Mouse (Mus musculus) testis, adult 2 months (tissue): ENCODE results near the gene Slc47a1. TPM values are rescaled to one million over a fixed set of nuclear protein-coding genes. Genes with fewer than 3 reads are reported as not detected.
A peak's percentile ranks its signal among the peaks of the same experiment; 100 is the strongest.

Experiments used
- H3K27ac ChIP-seq: fragments of 200-500 bp; 2 replicates; pipeline ENCODE4 v1.5.1; 2012; ENCODE audit warnings: low read depth, low read length; ENCODE audit not compliant: control insufficient read depth, insufficient read depth
- H3K27me3 ChIP-seq: fragments of 200-500 bp; 2 replicates; pipeline ENCODE4 v1.6.1; 2012; ENCODE audit warnings: mild to moderate bottlenecking, low read length, moderate library complexity; ENCODE audit not compliant: control insufficient read depth, insufficient read depth
- H3K36me3 ChIP-seq: fragments of 200-500 bp; 2 replicates; pipeline ENCODE4 v1.6.1; 2012; ENCODE audit warnings: mild to moderate bottlenecking, low read length; ENCODE audit not compliant: control insufficient read depth, insufficient read depth
- H3K4me1 ChIP-seq: fragments of 200-500 bp; 2 replicates; pipeline ENCODE4 v1.6.1; 2012; ENCODE audit warnings: low read length; ENCODE audit not compliant: control insufficient read depth, insufficient read depth
- H3K4me3 ChIP-seq: fragments of 200-500 bp; 2 replicates; pipeline ENCODE4 v1.5.1; 2012; ENCODE audit warnings: low read depth, mild to moderate bottlenecking, low read length, moderate library complexity, mixed read lengths; ENCODE audit not compliant: control insufficient read depth
- CTCF ChIP-seq: fragments of 200-500 bp; IDR thresholded peaks from 2 replicates; pipeline ENCODE4 v1.5.1; 2012; ENCODE audit warnings: low read depth, mild to moderate bottlenecking, inconsistent platforms, low read length, moderate library complexity; ENCODE audit not compliant: control insufficient read depth, insufficient read depth, insufficient replicate concordance
- POLR2A ChIP-seq: fragments of 200-500 bp; IDR thresholded peaks from 2 replicates; pipeline ENCODE4 v1.6.1; 2012; ENCODE audit warnings: low read depth, mild to moderate bottlenecking, inconsistent platforms, low read length, moderate library complexity; ENCODE audit not compliant: control insufficient read depth
- polyA plus RNA-seq: library from polyadenylated mRNA; depleted of rRNA; stranded (reverse); fragments of >200 nt; gene quantifications from 2 replicates; pipeline ENCODE4 v1.2.3, GENCODE M21; 2012; rRNA removed

Gene Slc47a1
- polyA plus RNA-seq, 1 experiment = 1.4 TPM

DNA sequence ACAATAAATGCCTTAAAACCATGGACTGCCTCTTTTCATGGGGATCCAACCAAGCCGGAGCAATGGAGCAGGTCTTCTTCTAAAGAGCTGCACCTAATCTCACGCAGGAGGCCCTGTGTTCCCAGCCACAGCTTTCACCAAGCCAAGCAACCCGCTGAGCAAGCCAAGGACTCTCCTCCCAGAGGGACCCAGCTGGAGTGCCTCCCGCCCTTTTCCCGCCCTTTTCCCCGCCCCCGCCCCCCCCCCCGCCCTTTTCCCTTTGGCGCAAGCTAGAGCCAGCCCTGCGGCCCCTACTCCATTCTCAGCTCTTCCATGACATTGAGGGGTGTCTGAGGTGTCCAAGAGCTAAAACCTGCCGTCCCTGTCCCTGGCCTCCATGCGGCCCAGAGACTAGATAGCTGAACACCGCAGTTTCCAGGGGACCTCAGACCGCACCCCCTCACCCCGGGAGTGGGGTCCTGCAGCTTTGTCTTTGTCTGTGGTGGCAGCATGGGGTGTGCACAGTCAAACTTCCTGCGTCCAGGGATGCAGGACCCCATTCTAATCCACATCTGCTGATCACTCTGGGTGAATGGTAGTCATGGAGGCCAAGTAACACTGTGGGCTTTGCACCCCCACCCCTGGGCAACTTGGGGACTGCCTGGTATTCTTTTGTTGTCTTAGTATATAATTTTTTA lies 77.3 kb downstream of the Slc47a1 start:
- peak overlapping the region; percentile 62 for H3K27ac ChIP-seq
- H3K36me3 ChIP-seq = no peaks in the 10 kb centered on the region; the same call in none of the 2 replicates
- peaks cover 2% of the 10 kb centered on the region; the same call in 1 of the 2 replicates for H3K4me1 ChIP-seq
- no peaks in the 10 kb centered on the region for H3K27me3 ChIP-seq
- TF ChIP-seq CTCF = no peak
- no peak for TF ChIP-seq POLR2A
- H3K4me3 ChIP-seq = no peak overlapping the region; the same call in 1 of the 2 replicates

DNA sequence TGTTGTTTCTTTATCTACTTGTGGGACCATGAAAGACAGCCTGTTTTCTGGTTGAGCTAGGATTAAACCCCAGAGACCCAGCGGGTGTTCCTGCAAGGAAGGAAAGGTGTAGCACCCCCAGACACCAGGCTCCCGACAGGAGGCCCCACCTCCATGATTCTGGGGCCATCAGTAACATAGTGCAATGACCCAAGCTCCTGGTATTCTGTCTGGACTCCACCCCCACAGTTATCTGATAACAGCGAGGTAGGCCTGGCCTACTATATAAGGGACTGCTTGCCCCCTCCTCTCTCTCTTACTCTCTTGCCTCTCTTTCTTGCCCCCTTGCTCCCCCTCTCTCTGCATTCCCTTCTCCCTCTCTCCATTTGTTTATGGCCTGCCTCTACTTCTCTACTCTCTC lies 77.9 kb downstream of the Slc47a1 start:
- H3K36me3 ChIP-seq = no peaks in the 10 kb centered on the region; the same call in none of the 2 replicates
- no peaks in the 10 kb centered on the region for H3K27me3 ChIP-seq
- no peak for TF ChIP-seq POLR2A
- no peak for TF ChIP-seq CTCF
- H3K4me3 ChIP-seq = no peak overlapping the region
- H3K4me1 ChIP-seq = peaks cover 2% of the 10 kb centered on the region; the same call in 1 of the 2 replicates
- H3K27ac ChIP-seq = peak overlapping the region; percentile 55; the same call in 1 of the 2 replicates

DNA sequence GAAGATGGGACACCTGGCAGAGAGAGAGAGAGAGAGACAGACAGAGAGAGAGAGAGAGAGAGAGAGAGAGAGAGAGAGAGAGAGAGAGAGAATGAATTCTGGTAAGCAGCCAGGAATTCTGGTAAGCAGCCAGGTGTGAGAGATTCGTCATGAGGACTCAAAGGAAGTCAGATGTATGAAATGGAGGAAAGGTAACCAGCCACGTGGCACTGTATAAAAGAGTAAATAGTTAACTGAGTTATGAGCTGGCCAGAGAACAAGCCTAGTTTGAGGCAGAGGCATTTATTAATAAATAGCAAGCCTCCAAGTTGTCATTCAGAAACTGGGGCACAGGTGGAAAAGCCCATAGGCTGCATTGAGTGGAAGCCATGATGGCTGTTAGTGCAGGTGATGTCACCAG lies 80.2 kb downstream of the Slc47a1 start:
- no peaks in the 10 kb centered on the region; the same call in 1 of the 2 replicates for H3K36me3 ChIP-seq
- H3K4me3 ChIP-seq = no peak overlapping the region
- H3K27me3 ChIP-seq = no peaks in the 10 kb centered on the region
- H3K27ac ChIP-seq = no peak overlapping the region
- H3K4me1 ChIP-seq = peaks cover 2% of the 10 kb centered on the region; the same call in 1 of the 2 replicates
- TF ChIP-seq CTCF (no peak), POLR2A (no peak)

DNA sequence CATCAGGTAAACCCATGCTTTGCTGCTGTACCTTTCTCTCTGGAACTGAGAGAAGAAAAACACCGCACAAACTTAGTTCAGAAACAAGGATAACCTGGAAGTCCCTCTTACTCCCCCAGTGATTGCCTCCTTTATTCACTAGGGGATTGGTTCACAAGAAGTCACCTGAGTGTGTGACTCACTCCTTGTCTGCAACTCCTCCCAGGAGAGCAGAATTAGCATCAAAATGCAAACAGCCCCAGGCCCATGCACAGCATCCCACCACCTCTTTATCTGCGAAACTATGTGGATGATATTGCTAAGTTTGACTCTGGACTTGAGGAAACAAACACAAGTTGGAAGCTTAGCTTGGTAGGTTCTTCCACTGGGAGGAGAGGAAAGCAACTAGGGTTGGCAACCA lies 80.8 kb downstream of the Slc47a1 start:
- H3K27me3 ChIP-seq = no peaks in the 10 kb centered on the region
- H3K4me3 ChIP-seq = no peak overlapping the region
- H3K4me1 ChIP-seq = peaks cover 2% of the 10 kb centered on the region; the same call in 1 of the 2 replicates
- no peaks in the 10 kb centered on the region; the same call in 1 of the 2 replicates for H3K36me3 ChIP-seq
- no peak for TF ChIP-seq POLR2A
- no peak for TF ChIP-seq CTCF
- H3K27ac ChIP-seq = no peak overlapping the region

DNA sequence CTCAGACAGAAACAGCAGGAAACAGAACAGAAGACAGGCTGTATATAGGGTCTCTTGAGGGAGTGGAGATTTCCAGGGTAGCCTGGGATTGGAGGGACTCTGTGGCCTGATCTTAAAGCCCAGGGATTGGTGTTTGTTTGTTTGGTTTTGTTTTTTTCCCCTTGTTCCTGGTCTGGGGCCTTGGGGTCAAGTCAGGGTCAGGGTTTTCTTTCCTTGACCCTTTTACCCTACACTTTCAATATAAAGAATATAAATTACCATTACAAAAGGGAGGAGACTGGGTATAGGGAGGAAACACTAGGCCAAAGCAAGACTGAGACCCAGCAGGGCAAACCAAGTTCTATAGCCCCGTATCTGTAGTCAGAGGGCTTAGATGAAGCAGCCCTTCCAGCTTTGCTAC lies 81.6 kb downstream of the Slc47a1 start:
- H3K27ac ChIP-seq = no peak overlapping the region
- no peak overlapping the region for H3K4me3 ChIP-seq
- TF ChIP-seq POLR2A (no peak), CTCF (no peak)
- no peaks in the 10 kb centered on the region for H3K36me3 ChIP-seq
- peaks cover 2% of the 10 kb centered on the region; the same call in 1 of the 2 replicates for H3K4me1 ChIP-seq
- H3K27me3 ChIP-seq = no peaks in the 10 kb centered on the region

DNA sequence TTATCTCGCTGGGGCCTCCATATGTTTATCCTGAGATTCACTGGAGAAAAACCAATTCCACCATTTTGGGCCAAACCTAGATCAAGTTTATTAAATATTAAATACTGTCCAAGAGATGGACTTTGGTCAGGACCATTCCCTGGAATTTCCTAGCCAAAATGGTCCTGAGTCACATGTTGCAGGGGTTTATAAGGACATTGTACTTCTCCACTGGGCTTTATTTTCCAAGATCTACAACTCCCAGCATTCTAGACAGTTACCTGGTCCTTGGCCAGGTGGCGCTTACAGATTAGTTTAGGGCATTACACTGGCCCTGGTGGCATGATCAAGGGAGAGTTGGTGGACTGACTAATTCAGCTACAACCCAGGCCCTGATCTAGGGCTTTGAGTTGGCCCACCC lies 82.6 kb downstream of the Slc47a1 start:
- H3K27me3 ChIP-seq = no peaks in the 10 kb centered on the region
- no peak overlapping the region for H3K4me3 ChIP-seq
- TF ChIP-seq POLR2A = no peak
- TF ChIP-seq CTCF = no peak
- H3K36me3 ChIP-seq = no peaks in the 10 kb centered on the region
- H3K4me1 ChIP-seq = no peaks in the 10 kb centered on the region
- no peak overlapping the region for H3K27ac ChIP-seq

DNA sequence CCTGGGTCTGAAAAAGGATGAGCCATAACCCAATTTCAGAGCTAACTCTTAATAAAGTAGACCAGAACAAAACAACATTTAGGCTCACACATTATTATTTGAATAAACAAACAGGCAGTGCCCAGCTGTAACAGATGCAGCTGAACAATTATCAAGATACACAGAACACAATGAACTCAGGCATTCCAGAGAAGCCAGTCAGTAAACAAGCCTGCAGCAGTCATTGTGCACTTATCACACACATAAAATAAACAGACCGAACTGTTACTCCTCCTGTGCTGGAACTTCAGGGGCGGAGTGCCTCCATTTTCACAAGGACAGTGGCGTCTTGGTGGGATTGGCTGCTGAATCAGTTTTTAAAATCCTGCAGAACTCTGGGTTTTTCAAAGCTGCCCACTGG lies 83.7 kb downstream of the Slc47a1 start:
- TF ChIP-seq CTCF = no peak

More for the DNA sequence above, 83.7 kb downstream of the Slc47a1 start:
- H3K4me3 ChIP-seq = no peak overlapping the region
- no peaks in the 10 kb centered on the region for H3K27me3 ChIP-seq
- no peaks in the 10 kb centered on the region for H3K4me1 ChIP-seq
- no peaks in the 10 kb centered on the region for H3K36me3 ChIP-seq
- H3K27ac ChIP-seq = peak overlapping the region; percentile 49

Other genes starting within 250 kb of the Slc47a1 start
- 12.3 and 15.8 TPM in 2 replicates for gene Usp22, start 203.3 kb downstream of the Slc47a1 start, polyA plus RNA-seq
- gene Aldh3a1, start 170.8 kb downstream of the Slc47a1 start, polyA plus RNA-seq = 1.0 and 1.6 TPM in 2 replicates
- gene Aldh3a2, start 110.9 kb downstream of the Slc47a1 start, polyA plus RNA-seq = 18.3 and 21.3 TPM in 2 replicates
- 69.1 and 87.1 TPM in 2 replicates for gene Slc47a2, start 35.5 kb downstream of the Slc47a1 start, polyA plus RNA-seq
- 18.2 and 18.4 TPM in 2 replicates for gene Rnf112, start 75.8 kb upstream of the Slc47a1 start, polyA plus RNA-seq
- gene Mfap4, start 107.1 kb upstream of the Slc47a1 start, polyA plus RNA-seq = 24.6 and 29.5 TPM in 2 replicates
- gene Mapk7, start 116.1 kb upstream of the Slc47a1 start, polyA plus RNA-seq = 9.6 and 10.6 TPM in 2 replicates
- gene B9d1, start 126.8 kb upstream of the Slc47a1 start, polyA plus RNA-seq = 295 and 310 TPM in 2 replicates
- 18.3 and 25.7 TPM in 2 replicates for gene Epn2, start 201.3 kb upstream of the Slc47a1 start, polyA plus RNA-seq